Mouse (Mus musculus): Measurements from ENCODE around the gene Tradd. TPM values are rescaled to one million over a fixed set of nuclear protein-coding genes. Genes with fewer than 3 reads are reported as not detected.
A peak's percentile ranks its signal among the peaks of the same experiment; 100 is the strongest.

The Tradd gene
- polyA plus RNA-seq, 1 experiment from 2014 or later = 17.5 TPM

- Histone ChIP-seq H3K4me3 (0 out of 2 replicates have a peak overlapping the region, but pooled peaks have one; percentile 13), H3K9me3 (replicated peaks) (no peaks in the 10 kb centered on the region), H3K27ac (no peak overlapping the region), H3K9ac (no peak overlapping the region), H3K4me2 (replicated peaks) (peak overlapping the region; percentile 40), H3K36me3 (peaks cover 34% of the 10 kb centered on the region), H3K27me3 (peaks cover 82% of the 10 kb centered on the region), H3K4me1 (peaks cover 22% of the 10 kb centered on the region)
- ATAC-seq (ENCODE audit: low FRiP score) = peak; percentile 39
- 4% methylated on average over 28 of the region's 28 CpGs for WGBS
Observed at GRCm38 (mm10) chr8:105278911-105279334, 14.5 kb upstream of the Tradd start.

GRCm38 (mm10) chr8:105276292-105277120 is 12.1 kb upstream of the Tradd start:
- WGBS = 3% methylated on average over 30 of the region's 30 CpGs
- peak; percentile 73 for ATAC-seq (ENCODE audit: low FRiP score)
- Histone ChIP-seq H3K4me3 (peak overlapping the region; percentile 44), H3K36me3 (peaks cover 10% of the 10 kb centered on the region; the same call in 1 of the 2 replicates), H3K4me2 (replicated peaks) (peak overlapping the region; percentile 84), H3K4me1 (peaks cover 22% of the 10 kb centered on the region), H3K27ac (no peak overlapping the region), H3K9ac (peak overlapping the region; percentile 57), H3K9me3 (replicated peaks) (no peaks in the 10 kb centered on the region), H3K27me3 (peaks cover 97% of the 10 kb centered on the region)

- peak within 1 kb of the TSS; percentile 84 for H3K4me2 ChIP-seq (replicated peaks)
- no peak for ATAC-seq (ENCODE audit: low FRiP score)
- peak within 1 kb of the TSS; percentile 57 for H3K9ac ChIP-seq
- WGBS = 7% methylated on average over 10 of the region's 10 CpGs
- H3K36me3 ChIP-seq = 0 out of 2 replicates have a peak, but pooled peaks cover 8% of the 10 kb centered on the region
- no peaks in the 10 kb centered on the region for H3K9me3 ChIP-seq (replicated peaks)
- peaks cover 22% of the 10 kb centered on the region for H3K4me1 ChIP-seq
- peaks cover 99% of the 10 kb centered on the region for H3K27me3 ChIP-seq
- peak within 1 kb of the TSS; percentile 44 for H3K4me3 ChIP-seq
- H3K27ac ChIP-seq = no peak within 1 kb of the TSS
Observed at GRCm38 (mm10) chr8:105275840-105276239, 11.4 kb upstream of the Tradd start, which contains the start of gene Nol3. Nol3 (plus strand) TSS chr8:105276140.

GRCm38 (mm10) chr8:105275387-105275786 is 11.0 kb upstream of the Tradd start:
- no peak for ATAC-seq (ENCODE audit: low FRiP score)
- Histone ChIP-seq H3K9me3 (replicated peaks) (no peaks in the 10 kb centered on the region), H3K4me2 (replicated peaks) (peak overlapping the region; percentile 84; the same call in 1 of the 2 replicates), H3K36me3 (0 out of 2 replicates have a peak, but pooled peaks cover 4% of the 10 kb centered on the region), H3K9ac (no peak overlapping the region), H3K27me3 (peaks cover 99% of the 10 kb centered on the region), H3K4me3 (peak overlapping the region; percentile 44; the same call in 1 of the 2 replicates), H3K27ac (no peak overlapping the region), H3K4me1 (peaks cover 27% of the 10 kb centered on the region)
- 4% methylated on average over 11 of the region's 11 CpGs for WGBS

- H3K9ac ChIP-seq = no peak overlapping the region
- ATAC-seq (ENCODE audit: low FRiP score) = no peak
- 1% methylated on average over 11 of the region's 11 CpGs for WGBS
Observed at GRCm38 (mm10) chr8:105270916-105271186, 6.4 kb upstream of the Tradd start.

GRCm38 (mm10) chr8:105270101-105270915 is 5.9 kb upstream of the Tradd start:
- no peaks in the 10 kb centered on the region for H3K36me3 ChIP-seq
- H3K27ac ChIP-seq = no peak overlapping the region
- peaks cover 99% of the 10 kb centered on the region for H3K27me3 ChIP-seq
- no peak overlapping the region for H3K9ac ChIP-seq
- H3K4me3 ChIP-seq = no peak overlapping the region
- 2% methylated on average over 39 of the region's 39 CpGs for WGBS
- peak overlapping the region; percentile 81 for H3K4me2 ChIP-seq (replicated peaks)
- no peak for ATAC-seq (ENCODE audit: low FRiP score)
- peaks cover 28% of the 10 kb centered on the region for H3K4me1 ChIP-seq
- no peaks in the 10 kb centered on the region; the same call in 1 of the 2 replicates for H3K9me3 ChIP-seq (replicated peaks)

More at GRCm38 (mm10) chr8:105270916-105271186, 6.4 kb upstream of the Tradd start:
- Histone ChIP-seq H3K9me3 (replicated peaks) (no peaks in the 10 kb centered on the region; the same call in 1 of the 2 replicates), H3K27ac (no peak overlapping the region), H3K4me1 (peaks cover 33% of the 10 kb centered on the region), H3K4me3 (no peak overlapping the region), H3K36me3 (no peaks in the 10 kb centered on the region), H3K27me3 (peaks cover 99% of the 10 kb centered on the region), H3K4me2 (replicated peaks) (0 out of 2 replicates have a peak overlapping the region, but pooled peaks have one; percentile 11)

- H3K9ac ChIP-seq = peak within 1 kb of the TSS; percentile 25
- under 1% methylated on average over 42 of the region's 42 CpGs for WGBS
Observed at GRCm38 (mm10) chr8:105269461-105269947, 5.1 kb upstream of the Tradd start, which contains the start of gene Hsf4. Hsf4 (plus strand) TSS chr8:105269801.

GRCm38 (mm10) chr8:105269075-105269458 is 4.7 kb upstream of the Tradd start:
- ATAC-seq (ENCODE audit: low FRiP score) = peak; percentile 36
- Histone ChIP-seq H3K9ac (peak overlapping the region; percentile 25; the same call in 1 of the 2 replicates), H3K9me3 (replicated peaks) (no peaks in the 10 kb centered on the region; the same call in 1 of the 2 replicates), H3K4me1 (peaks cover 31% of the 10 kb centered on the region), H3K4me3 (peak overlapping the region; percentile 47), H3K27ac (no peak overlapping the region), H3K27me3 (peaks cover 98% of the 10 kb centered on the region), H3K4me2 (replicated peaks) (peak overlapping the region; percentile 81), H3K36me3 (no peaks in the 10 kb centered on the region)
- WGBS = under 1% methylated on average over 10 of the region's 10 CpGs

More at GRCm38 (mm10) chr8:105269461-105269947, 5.1 kb upstream of the Tradd start, which contains the start of gene Hsf4:
- Histone ChIP-seq H3K27ac (no peak within 1 kb of the TSS), H3K4me1 (peaks cover 30% of the 10 kb centered on the region), H3K36me3 (no peaks in the 10 kb centered on the region), H3K27me3 (peaks cover 99% of the 10 kb centered on the region), H3K9me3 (replicated peaks) (no peaks in the 10 kb centered on the region; the same call in 1 of the 2 replicates), H3K4me2 (replicated peaks) (peak within 1 kb of the TSS; percentile 81), H3K4me3 (peak within 1 kb of the TSS; percentile 47)
- 0 out of 2 replicates have a peak, but pooled peaks have one; percentile 4 for ATAC-seq (ENCODE audit: low FRiP score)

- Histone ChIP-seq H3K4me2 (replicated peaks) (peak overlapping the region; percentile 81), H3K4me3 (peak overlapping the region; percentile 47), H3K9ac (peak overlapping the region; percentile 25), H3K9me3 (replicated peaks) (no peaks in the 10 kb centered on the region; the same call in 1 of the 2 replicates), H3K27ac (no peak overlapping the region), H3K4me1 (peaks cover 31% of the 10 kb centered on the region), H3K36me3 (no peaks in the 10 kb centered on the region), H3K27me3 (peaks cover 98% of the 10 kb centered on the region)
- peak; percentile 83 for ATAC-seq (ENCODE audit: low FRiP score)
- WGBS = under 1% methylated on average over 65 of the region's 65 CpGs
Observed at GRCm38 (mm10) chr8:105268342-105269074, 4.1 kb upstream of the Tradd start.

- 8% methylated on average over 13 of the region's 13 CpGs for WGBS
- no peak overlapping the region for H3K4me3 ChIP-seq
- no peak for ATAC-seq (ENCODE audit: low FRiP score)
- H3K27ac ChIP-seq = no peak overlapping the region
- no peaks in the 10 kb centered on the region; the same call in 1 of the 2 replicates for H3K9me3 ChIP-seq (replicated peaks)
- H3K27me3 ChIP-seq = peaks cover 96% of the 10 kb centered on the region
- H3K4me2 ChIP-seq (replicated peaks) = no peak overlapping the region
- H3K4me1 ChIP-seq = peaks cover 31% of the 10 kb centered on the region
- no peak overlapping the region for H3K9ac ChIP-seq
- no peaks in the 10 kb centered on the region for H3K36me3 ChIP-seq
Observed at GRCm38 (mm10) chr8:105266775-105267174, 2.4 kb upstream of the Tradd start.

GRCm38 (mm10) chr8:105265128-105265527 is 719 bp upstream of the Tradd start:
- no peaks in the 10 kb centered on the region for H3K36me3 ChIP-seq
- peak overlapping the region; percentile 57 for H3K4me3 ChIP-seq
- no peak overlapping the region for H3K9ac ChIP-seq
- no peaks in the 10 kb centered on the region; the same call in 1 of the 2 replicates for H3K9me3 ChIP-seq (replicated peaks)
- H3K27ac ChIP-seq = no peak overlapping the region
- peak overlapping the region; percentile 76 for H3K4me2 ChIP-seq (replicated peaks)
- peaks cover 25% of the 10 kb centered on the region for H3K4me1 ChIP-seq
- 18% methylated on average over 10 of the region's 10 CpGs for WGBS
- H3K27me3 ChIP-seq = peaks cover 96% of the 10 kb centered on the region
- no peak for ATAC-seq (ENCODE audit: low FRiP score)
